Mouse (Mus musculus): ENCODE measurements around the gene Sema4d.
"Not testable (repeated sequence)": the region's sequence is repeated elsewhere in the genome, so short reads cannot be mapped to it uniquely, and the experiment has no call there.

Gene Sema4d

DNA sequence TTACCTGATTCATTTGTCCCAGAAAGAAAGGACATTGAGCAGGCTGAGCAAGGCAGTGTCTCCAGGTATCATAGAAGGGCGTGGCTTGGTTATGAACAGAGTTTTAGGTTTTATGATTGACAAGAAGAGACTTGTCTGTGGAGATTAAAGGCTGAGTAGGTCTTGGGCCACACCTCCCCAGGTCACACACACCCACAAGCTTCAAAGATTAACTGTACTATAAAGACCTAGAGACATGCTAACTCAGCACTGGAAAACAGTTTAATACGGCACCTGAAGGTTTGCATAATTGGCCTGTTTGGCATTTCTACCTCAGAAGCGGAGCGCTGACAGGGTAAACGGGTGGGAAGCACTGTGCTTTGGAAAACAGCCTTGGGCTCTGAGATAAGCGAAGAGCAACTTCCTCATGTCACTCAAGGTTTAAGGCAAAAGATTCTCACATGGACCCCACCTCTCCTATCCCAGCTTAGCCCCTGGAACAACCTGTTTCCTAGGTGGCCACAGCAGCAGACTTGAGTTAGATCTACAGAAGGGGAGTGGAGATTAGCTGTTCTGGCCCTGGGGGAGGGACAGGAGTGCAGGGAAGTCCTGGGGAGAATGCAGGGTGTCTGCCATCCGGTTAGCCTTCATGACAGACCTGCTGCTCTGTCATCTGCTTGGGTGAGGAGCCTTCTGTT lies 108.1 kb downstream of the Sema4d start:
- DNase-seq (ENCODE audit: low read depth in 2 of 2, low spot score in 2 of 2), result no peak

GRCm38 (mm10) chr13:51681634-51682033 lies 111.9 kb downstream of the Sema4d start:
- no peak for DNase-seq (ENCODE audit: low read depth in 2 of 2, low spot score in 2 of 2)

DNA sequence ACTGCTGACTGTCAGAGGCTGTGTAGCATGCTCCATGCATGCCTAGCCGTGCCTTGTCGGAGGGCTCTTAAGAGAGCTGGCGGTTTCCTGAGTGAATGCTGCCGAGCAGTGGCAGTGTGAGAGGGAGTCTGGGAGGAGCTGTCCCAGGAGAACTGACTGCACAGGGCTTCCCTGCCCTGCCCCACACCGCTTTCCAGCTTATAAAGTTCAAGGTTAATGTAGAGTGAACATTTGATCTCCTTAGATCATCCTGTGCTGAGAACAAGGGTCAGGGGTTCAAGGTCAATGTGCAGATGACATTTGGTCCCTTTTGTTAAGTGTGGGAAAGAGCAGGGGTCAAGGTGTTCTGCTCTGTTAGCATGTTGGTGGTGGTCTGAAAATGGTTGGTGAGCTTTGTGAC lies 112.5 kb downstream of the Sema4d start:
- DNase-seq (ENCODE audit: low read depth in 2 of 2, low spot score in 2 of 2), result no peak

- DNase-seq (ENCODE audit: low read depth in 2 of 2, low spot score in 2 of 2), result no peak
Measured at GRCm38 (mm10) chr13:51679332-51679731, 114.2 kb downstream of the Sema4d start.

DNA sequence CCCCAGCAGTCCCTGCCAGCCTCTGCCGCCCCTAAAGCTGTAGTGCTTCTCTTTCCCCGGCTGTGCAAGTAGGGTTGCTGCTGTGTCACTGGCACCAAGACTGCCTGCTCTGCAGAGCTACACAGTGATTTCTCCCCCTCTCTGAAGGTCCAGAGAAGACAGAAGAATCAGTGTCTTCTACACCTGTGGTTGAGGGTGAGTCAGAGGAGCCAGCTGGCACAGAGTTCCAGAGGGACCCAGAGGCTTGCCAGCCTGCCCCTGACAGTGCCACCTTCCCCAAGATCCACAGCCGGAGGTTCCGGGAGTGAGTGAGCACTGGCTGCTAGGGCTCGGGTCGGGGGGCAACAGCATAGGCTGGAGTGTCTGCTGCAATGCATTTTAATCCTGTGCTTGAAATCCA lies 114.9 kb downstream of the Sema4d start:
- DNase-seq (ENCODE audit: low read depth in 2 of 2, low spot score in 2 of 2), result no peak

- no peak for DNase-seq (ENCODE audit: low read depth in 2 of 2, low spot score in 2 of 2)
Measured at GRCm38 (mm10) chr13:51677630-51678185, 115.8 kb downstream of the Sema4d start.

GRCm38 (mm10) chr13:51677041-51677440 lies 116.5 kb downstream of the Sema4d start:
- DNase-seq (ENCODE audit: low read depth in 2 of 2, low spot score in 2 of 2), result no peak

- DNase-seq (ENCODE audit: low read depth in 2 of 2, low spot score in 2 of 2), result no peak
Measured at GRCm38 (mm10) chr13:51676641-51677040, 116.9 kb downstream of the Sema4d start.

DNA sequence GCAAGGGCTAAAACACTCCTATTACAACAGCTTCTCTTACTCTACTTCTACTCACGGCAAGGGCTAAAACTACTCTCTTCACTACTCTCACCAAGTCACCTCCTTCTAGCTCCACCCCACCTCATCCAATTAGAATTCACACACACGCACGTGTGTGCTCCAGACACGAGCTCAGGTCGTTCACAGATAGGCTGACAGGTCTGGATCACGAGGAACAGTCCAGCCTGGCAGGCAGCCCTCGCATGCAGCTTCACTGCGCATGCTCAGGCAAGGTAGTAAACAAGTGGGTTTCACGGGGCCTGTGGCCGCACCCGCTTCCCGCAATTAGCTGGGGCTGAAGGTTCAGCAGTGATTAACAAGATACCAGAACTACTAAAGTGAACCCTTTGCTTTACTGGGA lies 125.4 kb downstream of the Sema4d start:
- DNase-seq (ENCODE audit: low read depth in 2 of 2, low spot score in 2 of 2), result not testable (repeated sequence)

- DNase-seq (ENCODE audit: low read depth in 2 of 2, low spot score in 2 of 2), result no peak
Measured at GRCm38 (mm10) chr13:51663561-51663960, 130.0 kb downstream of the Sema4d start.

DNA sequence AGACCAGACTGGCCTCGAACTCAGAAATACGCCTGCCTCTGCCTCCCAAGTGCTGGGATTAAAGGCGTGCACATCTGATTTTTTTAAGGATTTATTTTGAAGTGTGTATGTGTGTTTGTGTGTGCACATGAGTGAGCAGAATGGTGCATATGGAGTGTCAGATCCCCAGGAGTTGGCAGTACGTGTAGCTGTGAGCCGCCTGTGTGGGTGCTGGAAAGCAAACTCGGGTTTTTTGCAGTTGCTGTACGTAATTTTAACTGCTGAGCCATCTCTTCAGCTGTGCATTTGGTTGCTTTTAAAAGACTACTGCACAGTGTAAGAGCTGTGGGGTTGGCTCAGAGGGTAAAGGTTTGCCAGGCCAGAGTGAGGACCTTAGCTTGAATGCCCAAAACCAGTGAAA lies 134.0 kb downstream of the Sema4d start:
- DNase-seq (ENCODE audit: low read depth in 2 of 2, low spot score in 2 of 2), result no peak

GRCm38 (mm10) chr13:51658094-51658493 lies 135.5 kb downstream of the Sema4d start:
- DNase-seq (ENCODE audit: low read depth in 2 of 2, low spot score in 2 of 2), result no peak

DNA sequence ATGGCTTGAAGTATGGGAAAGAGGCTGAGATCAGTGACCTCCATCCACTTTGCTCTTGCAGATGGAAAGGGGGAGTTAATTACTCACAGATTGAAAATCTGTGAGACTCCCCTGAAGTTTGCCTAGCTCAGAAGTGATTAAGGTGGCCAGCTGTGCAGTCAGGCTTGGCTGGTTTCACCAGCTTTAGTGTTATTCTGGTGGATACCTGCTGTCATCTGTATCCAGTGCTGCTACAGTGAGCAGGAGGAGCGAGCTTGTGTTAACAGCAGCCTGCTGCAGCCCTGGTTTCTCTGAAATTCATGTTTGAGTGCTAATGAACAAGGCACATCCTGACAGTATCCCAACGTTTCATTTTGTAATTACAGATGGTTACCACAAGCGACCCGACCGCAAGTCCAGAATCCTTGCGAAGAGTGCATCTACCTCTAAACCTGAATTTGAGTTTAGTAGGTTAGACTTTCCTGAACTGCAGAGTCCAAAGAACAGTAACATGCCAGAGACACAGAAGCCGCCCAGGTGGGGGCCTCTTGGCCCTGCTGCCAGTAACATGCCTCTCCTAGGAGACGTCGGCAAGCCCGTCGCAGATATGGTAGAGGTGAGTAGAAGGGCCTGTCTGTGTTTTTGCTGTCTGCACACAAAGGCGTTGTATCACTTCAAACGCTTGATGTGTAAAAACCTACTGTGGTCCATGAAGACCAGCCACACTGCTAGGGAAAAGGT lies 136.9 kb downstream of the Sema4d start:
- no peak for DNase-seq (ENCODE audit: low read depth in 2 of 2, low spot score in 2 of 2)

DNA sequence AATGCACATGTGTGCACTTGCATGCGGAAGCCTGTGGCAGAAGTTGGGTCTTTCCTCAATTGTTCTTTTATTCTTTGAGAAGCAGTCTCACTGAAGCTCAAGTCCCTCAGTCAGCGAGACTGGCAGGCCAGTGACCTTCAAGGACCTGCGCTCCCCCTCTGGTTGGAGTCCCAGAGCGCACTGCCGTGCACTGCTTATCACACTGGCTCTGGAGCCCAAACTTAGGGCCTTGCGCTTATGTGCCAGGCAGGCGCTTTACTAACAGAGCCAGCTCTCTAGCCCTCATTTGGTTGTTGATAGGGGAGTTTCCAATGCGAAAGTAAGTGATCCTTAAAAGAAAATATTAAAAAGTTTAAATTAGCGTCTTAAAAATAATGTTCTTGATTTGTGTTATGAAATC lies 139.6 kb downstream of the Sema4d start:
- no peak for DNase-seq (ENCODE audit: low read depth in 2 of 2, low spot score in 2 of 2)

DNA sequence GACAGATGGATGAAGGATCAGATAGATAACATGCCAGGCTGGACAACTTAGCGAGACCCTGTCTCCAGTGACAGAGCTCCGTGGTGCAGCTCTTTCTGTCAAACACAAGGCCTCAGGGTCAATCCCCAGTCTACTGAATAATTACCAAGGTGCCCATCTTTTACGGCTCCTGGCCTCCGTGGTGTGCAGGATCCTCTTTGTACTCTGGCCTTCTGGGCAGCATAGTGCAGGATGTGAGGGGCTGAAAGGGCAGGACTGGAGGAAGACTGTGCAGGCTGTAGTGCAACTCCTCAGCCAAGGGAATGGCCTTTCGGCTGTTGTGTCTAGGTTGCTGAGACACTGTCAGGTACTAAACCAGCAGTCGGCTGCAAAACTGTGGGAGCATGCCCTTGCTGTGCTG lies 140.4 kb downstream of the Sema4d start:
- no peak for DNase-seq (ENCODE audit: low read depth in 2 of 2, low spot score in 2 of 2)

GRCm38 (mm10) chr13:51651408-51652064 lies 142.0 kb downstream of the Sema4d start, which contains the start of gene Secisbp2:
Secisbp2 (plus strand) TSS chr13:51651697.
- peak; percentile 93 to 95 for DNase-seq (ENCODE audit: low read depth in 2 of 2, low spot score in 2 of 2)

GRCm38 (mm10) chr13:51649740-51650139 lies 143.8 kb downstream of the Sema4d start:
- DNase-seq (ENCODE audit: low read depth in 2 of 2, low spot score in 2 of 2), result no peak

- DNase-seq (ENCODE audit: low read depth in 2 of 2, low spot score in 2 of 2), result no peak
Measured at GRCm38 (mm10) chr13:51648237-51648636, 145.3 kb downstream of the Sema4d start.

GRCm38 (mm10) chr13:51647770-51648169 lies 145.8 kb downstream of the Sema4d start:
- no peak for DNase-seq (ENCODE audit: low read depth in 2 of 2, low spot score in 2 of 2)

GRCm38 (mm10) chr13:51646362-51647027 lies 147.1 kb downstream of the Sema4d start:
- DNase-seq (ENCODE audit: low read depth in 2 of 2, low spot score in 2 of 2), result no peak

DNA sequence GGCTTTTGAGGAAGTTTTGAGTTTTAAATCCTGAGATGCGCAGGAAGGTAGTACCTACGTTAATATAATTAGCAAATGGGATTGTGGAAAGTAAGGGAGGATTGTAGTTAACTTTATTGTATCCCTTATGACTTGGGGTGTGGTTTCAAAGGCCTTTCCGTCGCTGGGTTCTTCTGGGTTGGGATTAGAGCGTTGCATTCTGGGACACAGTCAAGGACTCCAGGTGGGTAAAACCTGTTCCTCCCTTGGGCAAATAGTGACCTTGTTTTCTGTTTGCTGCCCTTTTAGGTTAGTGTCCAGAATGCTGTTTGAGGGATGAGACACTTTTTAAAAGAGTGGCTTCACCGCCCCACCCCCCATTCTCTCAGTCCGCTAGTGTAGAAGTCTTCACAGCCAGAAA lies 147.7 kb downstream of the Sema4d start:
- no peak for DNase-seq (ENCODE audit: low read depth in 2 of 2, low spot score in 2 of 2)

All from CD8-positive naive resting alpha-beta T cell, adult 2 months (primary cell).